Comparison of ENCODE assay signal across 11 mouse cellular contexts in the genomic region with DNA sequence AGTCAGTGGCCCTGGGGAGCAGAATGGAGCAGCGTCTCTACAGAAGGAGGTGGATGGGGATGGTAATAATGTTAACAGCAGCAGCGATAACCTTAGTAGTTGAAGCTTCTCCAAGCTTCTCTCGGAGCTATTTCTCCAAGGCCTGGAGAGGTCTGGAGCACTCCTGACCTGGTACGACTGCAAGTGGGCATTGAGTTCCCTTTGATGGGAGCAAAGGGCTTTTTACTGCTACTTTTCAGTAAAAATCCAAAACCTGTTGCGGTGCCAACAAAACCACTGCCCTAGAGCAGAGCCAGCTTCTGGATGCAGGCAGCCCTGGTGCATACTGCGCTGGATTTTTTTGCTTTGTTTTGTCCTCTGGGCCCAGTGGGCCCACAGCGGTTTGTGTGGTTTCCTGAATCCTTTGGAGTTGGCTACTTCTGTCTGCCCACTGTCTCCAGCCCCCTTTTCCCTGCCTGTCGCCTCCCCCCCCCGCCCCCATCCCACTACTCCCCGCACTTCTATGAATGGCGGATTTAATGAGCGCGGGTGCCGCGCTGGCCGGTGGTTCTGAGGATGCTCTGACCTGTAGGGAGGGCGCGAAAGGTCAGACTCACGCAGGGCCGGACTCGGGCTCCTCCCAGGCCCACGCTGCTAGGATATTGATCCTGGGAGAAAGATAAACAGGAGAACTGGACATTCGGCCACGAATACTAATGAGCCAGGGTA. TPM values are rescaled to one million over a fixed set of nuclear protein-coding genes. Genes with fewer than 3 reads are reported as not detected.
DNase-seq lines count a peak whose midpoint lies in the region; ATAC-seq and TF ChIP-seq lines count a peak whose summit lies in the region.
"Had no signal": no experiment of that assay in that cellular context is flagged by ENCODE, and none has a peak within 500 bp of the region (broad histone marks: within the 10 kb centered on the region; RNA-seq: fewer than 3 reads in every experiment).

No protein-coding gene starts in this region.

- 10% methylated on average over 24 of the region's 24 CpGs for WGBS in forebrain, embryonic 15.5 days
- 2% methylated on average over 23 of the region's 24 CpGs for WGBS in liver, postnatal 0 days (ENCODE audit: insufficient replicate concordance)

- H3K36me3 ChIP-seq in forebrain, embryonic 15.5 days: no peaks in the 10 kb centered on the region
- H3K36me3 ChIP-seq in liver, postnatal 0 days (replicated peaks; ENCODE audit: insufficient read depth, low read length): no peaks in the 10 kb centered on the region

- ATAC-seq in forebrain, embryonic 15.5 days (replicated peaks): peak; percentile 39; the same call in 1 of the 2 replicates
- no peak for ATAC-seq in liver, postnatal 0 days

- H3K9me3 ChIP-seq in forebrain, embryonic 15.5 days: no peaks in the 10 kb centered on the region
- no peaks in the 10 kb centered on the region for H3K9me3 ChIP-seq in liver, postnatal 0 days (ENCODE audit: low read length)

- peaks cover 23% of the 10 kb centered on the region for H3K4me1 ChIP-seq in forebrain, embryonic 15.5 days
- no peaks in the 10 kb centered on the region for H3K4me1 ChIP-seq in liver, postnatal 0 days (ENCODE audit: insufficient read depth)

- peaks cover 71% of the 10 kb centered on the region for H3K27me3 ChIP-seq in forebrain, embryonic 15.5 days
- H3K27me3 ChIP-seq in liver, postnatal 0 days (ENCODE audit: insufficient read depth, low read length): peaks cover 93% of the 10 kb centered on the region

- peak overlapping the region; percentile 56 for H3K27ac ChIP-seq in forebrain, embryonic 15.5 days (replicated peaks)
- no peak overlapping the region for H3K27ac ChIP-seq in liver, postnatal 0 days (ENCODE audit: low read depth)

- no peak overlapping the region for H3K4me3 ChIP-seq in forebrain, embryonic 15.5 days
- H3K4me3 ChIP-seq in liver, postnatal 0 days (ENCODE audit: low read depth, low read length): no peak overlapping the region

- no peak for TF ChIP-seq EP300 in liver, postnatal 0 days (IDR thresholded peaks at IDR 0.05; ENCODE audit: low read depth)

- no peak for TF ChIP-seq CTCF in liver, postnatal 0 days (IDR thresholded peaks at IDR 0.05; ENCODE audit: low read depth)

- H3K4me2 ChIP-seq in forebrain, embryonic 15.5 days (replicated peaks): peak overlapping the region; percentile 19
- H3K4me2 ChIP-seq in liver, postnatal 0 days (ENCODE audit: low read depth, low read length): no peak overlapping the region

- DNase-seq in ES-CJ7 (ENCODE audit: low read depth, low spot score): peak; percentile 39
- peak; percentile 74 for DNase-seq in cerebellum, adult 9-11 months
- DNase-seq in mesoderm, embryonic 11.5 days (ENCODE audit: low read depth, low spot score): peak; percentile 27
- no peak for DNase-seq in spleen, postnatal 14 days (ENCODE audit: low spot score in 2 of 2)
- DNase-seq in liver, postnatal 0 days: no peak
- DNase-seq in kidney, postnatal 10 days: no peak
- DNase-seq in frontal cortex, postnatal 14 days (ENCODE audit: low spot score in 2 of 2): no peak
- DNase-seq: layer of hippocampus, adult 9-11 months; lung, postnatal 36 days; right cerebral cortex, postnatal 4 days had no signal

- no peak overlapping the region; the same call in 1 of the 2 replicates for H3K9ac ChIP-seq in forebrain, embryonic 15.5 days (replicated peaks)
- H3K9ac ChIP-seq in liver, postnatal 0 days (replicated peaks): no peak overlapping the region

RNA-seq across cellular contexts. Expression of gene Gm10837, which starts 5.4 kb away (rescaled TPM):
- polyA plus RNA-seq in forebrain, embryonic 15.5 days (2015; fragmentation: Nextera tagmentation; extraction: Ambion mirVana): 0.57 and 0.63 TPM in 2 replicates
- not detected in 2 replicates for polyA plus RNA-seq in liver, postnatal 0 days (2015; fragmentation: Nextera tagmentation; extraction: Ambion mirVana)

RNA-seq across cellular contexts. Expression of gene Zic2, which starts 9.8 kb away (rescaled TPM):
- 8.4 and 9.3 TPM in 2 replicates for polyA plus RNA-seq in forebrain, embryonic 15.5 days (2015; fragmentation: Nextera tagmentation; extraction: Ambion mirVana)
- not detected in 2 replicates for polyA plus RNA-seq in liver, postnatal 0 days (2015; fragmentation: Nextera tagmentation; extraction: Ambion mirVana)

RNA-seq across cellular contexts. Expression of gene Zic5, which starts 19.5 kb away (rescaled TPM):
- polyA plus RNA-seq in forebrain, embryonic 15.5 days (2015; fragmentation: Nextera tagmentation; extraction: Ambion mirVana): 14.2 and 15.2 TPM in 2 replicates
- polyA plus RNA-seq in liver, postnatal 0 days (2015; fragmentation: Nextera tagmentation; extraction: Ambion mirVana): not detected in 2 replicates

RNA-seq across cellular contexts. Expression of gene Gm5089, which starts 34.1 kb away (rescaled TPM):
- 0.74 and 0.75 TPM in 2 replicates for polyA plus RNA-seq in forebrain, embryonic 15.5 days (2015; fragmentation: Nextera tagmentation; extraction: Ambion mirVana)
- not detected in 2 replicates for polyA plus RNA-seq in liver, postnatal 0 days (2015; fragmentation: Nextera tagmentation; extraction: Ambion mirVana)

RNA-seq across cellular contexts. Expression of gene Pcca, which starts 49.1 kb away (rescaled TPM):
- polyA plus RNA-seq in forebrain, embryonic 15.5 days (2015; fragmentation: Nextera tagmentation; extraction: Ambion mirVana): 21.9 and 25.2 TPM in 2 replicates
- polyA plus RNA-seq in liver, postnatal 0 days (2015; fragmentation: Nextera tagmentation; extraction: Ambion mirVana): 30.3 and 31.3 TPM in 2 replicates

Comparison
In these comparisons a context has a peak if more than half of its experiments do, and no peak if none do; other contexts are left out.
1. DNase-seq: peak in ES-CJ7 (single experiment), cerebellum, adult 9-11 months (single experiment) and mesoderm, embryonic 11.5 days (single experiment); none in spleen, postnatal 14 days (0 of 2), liver, postnatal 0 days (single experiment), kidney, postnatal 10 days (single experiment) and frontal cortex, postnatal 14 days (0 of 2).
2. RNA of gene Zic5, which starts 19.5 kb away (polyA plus RNA-seq): 14.2 to 15.2 TPM in forebrain, embryonic 15.5 days; not detected in liver, postnatal 0 days; every median in the first group is over 10 times any median in the second.